Mouse (Mus musculus): ENCODE results near the gene Tmem39b. TPM values are rescaled to one million over a fixed set of nuclear protein-coding genes. Genes with fewer than 3 reads are reported as not detected.

Tmem39b gene
- total RNA-seq, 1 experiment from 2014 or later, result 4.0 TPM

GRCm38 (mm10) chr4:129633852-129634251 lies 62.8 kb downstream of the Tmem39b start:
- ATAC-seq (replicated peaks; ENCODE audit: insufficient number of reproducible peaks, low FRiP score, low TSS enrichment, poor library complexity, severe bottlenecking), result no peak

DNA sequence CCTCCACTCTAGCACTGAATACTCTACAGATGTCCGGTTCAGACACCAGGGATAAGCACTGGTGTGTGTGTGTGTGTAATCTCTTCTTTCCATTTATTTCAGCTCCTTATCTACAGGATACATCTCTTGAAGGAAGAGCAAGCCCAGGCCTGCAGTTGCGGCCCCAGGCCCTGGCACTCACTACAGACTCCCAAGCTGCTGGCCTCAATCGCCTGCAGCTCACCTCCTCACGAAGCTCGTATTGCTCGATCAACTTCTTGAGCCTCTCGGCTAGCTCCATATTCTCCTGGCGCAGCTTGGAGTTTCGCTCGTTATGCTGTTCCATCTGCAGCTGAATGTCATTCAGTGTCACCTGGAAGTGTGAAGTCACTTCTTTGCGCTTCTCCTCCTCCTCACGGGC lies 64.8 kb downstream of the Tmem39b start:
- no peak for ATAC-seq (replicated peaks; ENCODE audit: insufficient number of reproducible peaks, low FRiP score, low TSS enrichment, poor library complexity, severe bottlenecking)

DNA sequence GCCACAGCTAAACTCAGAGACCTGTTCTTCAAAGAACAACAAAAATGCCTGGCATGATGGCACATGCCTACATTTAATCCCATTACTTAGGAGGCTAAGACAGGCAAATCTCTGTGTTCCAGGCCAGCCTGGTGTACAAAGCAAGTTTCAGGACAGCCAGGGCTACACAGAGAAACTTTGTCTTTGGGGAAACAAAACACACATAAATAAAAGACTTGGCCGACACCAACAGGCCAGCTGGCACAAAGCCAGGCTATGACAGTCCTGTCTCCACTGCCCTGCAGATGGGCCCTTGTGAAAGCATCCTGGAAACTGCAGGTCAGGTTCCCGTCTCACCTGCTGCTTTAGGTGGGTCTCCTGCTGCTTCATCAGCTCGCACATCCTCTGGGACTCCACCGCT lies 65.7 kb downstream of the Tmem39b start:
- no peak for ATAC-seq (replicated peaks; ENCODE audit: insufficient number of reproducible peaks, low FRiP score, low TSS enrichment, poor library complexity, severe bottlenecking)

Other genes with a start within 250 kb of the Tmem39b start
- 52.2 to 66.3 TPM (median 52.5 TPM) in 3 replicates for gene Bsdc1, start 235.3 kb downstream of the Tmem39b start, total RNA-seq (2017)
- gene Tssk3, start 205.8 kb downstream of the Tmem39b start, total RNA-seq (2017), result not detected in 3 replicates
- not detected in 3 replicates for gene Fam229a, start 205.6 kb downstream of the Tmem39b start, total RNA-seq (2017)
- 11.7 to 14.4 TPM (median 14.4 TPM) in 3 replicates for gene Marcksl1, start 183.3 kb downstream of the Tmem39b start, total RNA-seq (2017)
- gene Hdac1, start 154.1 kb downstream of the Tmem39b start, total RNA-seq (2017), result 62.9 to 100 TPM (median 82.2 TPM) in 3 replicates
- gene Lck, start 123.2 kb downstream of the Tmem39b start, total RNA-seq (2017), result 122 to 412 TPM (median 167 TPM) in 3 replicates
- not detected in 3 replicates for gene Fam167b, start 118.3 kb downstream of the Tmem39b start, total RNA-seq (2017)
- 109 to 129 TPM (median 125 TPM) in 3 replicates for gene Eif3i, start 96.2 kb downstream of the Tmem39b start, total RNA-seq (2017)
- gene Tmem234, start 96.2 kb downstream of the Tmem39b start, total RNA-seq (2017), result 189 to 234 TPM (median 226 TPM) in 3 replicates
- gene Dcdc2b, start 82.6 kb downstream of the Tmem39b start, total RNA-seq (2017), result 0.78 TPM in 1 of 3 replicates, not detected in the others
- gene Iqcc, start 77.7 kb downstream of the Tmem39b start, total RNA-seq (2017), result 13.5 to 20.9 TPM (median 15.1 TPM) in 3 replicates
- 30.9 to 112 TPM (median 62.0 TPM) in 3 replicates for gene Ccdc28b, start 72.9 kb downstream of the Tmem39b start, total RNA-seq (2017)
- 27.6 to 67.4 TPM (median 64.4 TPM) in 3 replicates for gene Txlna, start 55.8 kb downstream of the Tmem39b start, total RNA-seq (2017)
- 16.8 to 32.2 TPM (median 18.2 TPM) in 3 replicates for gene Kpna6, start 24.1 kb downstream of the Tmem39b start, total RNA-seq (2017)
- 89.2 to 110 TPM (median 89.5 TPM) in 3 replicates for gene Khdrbs1, start 45.5 kb upstream of the Tmem39b start, total RNA-seq (2017)
- 478 to 539 TPM (median 505 TPM) in 3 replicates for gene Ptp4a2, start 114.4 kb upstream of the Tmem39b start, total RNA-seq (2017)
- not detected in 3 replicates for gene Spocd1, start 232.4 kb upstream of the Tmem39b start, total RNA-seq (2017)